Mouse (Mus musculus): ENCODE results near the gene Tead1. TPM values are rescaled to one million over a fixed set of nuclear protein-coding genes. Genes with fewer than 3 reads are reported as not detected.
A peak's percentile ranks its signal among the peaks of the same experiment; 100 is the strongest.

Tead1 gene
- polyA plus RNA-seq, 1 experiment, result 18.8 TPM

- H3ac ChIP-seq (ENCODE audit: control insufficient read depth, insufficient read length), result no peak overlapping the region
- H3K27me3 ChIP-seq (ENCODE audit: control insufficient read depth, insufficient read depth, insufficient read length), result no peaks in the 10 kb centered on the region
- peaks cover 91% of the 10 kb centered on the region for H3K79me2 ChIP-seq (ENCODE audit: control insufficient read depth, insufficient read depth)
- H3K4me2 ChIP-seq (ENCODE audit: low read depth), result peak overlapping the region; percentile 96
- no peaks in the 10 kb centered on the region for H3K36me3 ChIP-seq (ENCODE audit: control insufficient read depth, insufficient read depth)
- no peak overlapping the region for H3K4me3 ChIP-seq
- TF ChIP-seq CEBPB (IDR thresholded peaks at IDR 0.05; ENCODE audit: insufficient read depth, poor library complexity, severe bottlenecking) (no peak), SRF (IDR thresholded peaks at IDR 0.05; ENCODE audit: control insufficient read depth, insufficient read length, low read depth) (no peak), E2F4 (IDR thresholded peaks at IDR 0.05; ENCODE audit: insufficient read depth) (no peak)
Measured at GRCm38 (mm10) chr7:112719394-112720142, 40.5 kb downstream of the Tead1 start.

DNA sequence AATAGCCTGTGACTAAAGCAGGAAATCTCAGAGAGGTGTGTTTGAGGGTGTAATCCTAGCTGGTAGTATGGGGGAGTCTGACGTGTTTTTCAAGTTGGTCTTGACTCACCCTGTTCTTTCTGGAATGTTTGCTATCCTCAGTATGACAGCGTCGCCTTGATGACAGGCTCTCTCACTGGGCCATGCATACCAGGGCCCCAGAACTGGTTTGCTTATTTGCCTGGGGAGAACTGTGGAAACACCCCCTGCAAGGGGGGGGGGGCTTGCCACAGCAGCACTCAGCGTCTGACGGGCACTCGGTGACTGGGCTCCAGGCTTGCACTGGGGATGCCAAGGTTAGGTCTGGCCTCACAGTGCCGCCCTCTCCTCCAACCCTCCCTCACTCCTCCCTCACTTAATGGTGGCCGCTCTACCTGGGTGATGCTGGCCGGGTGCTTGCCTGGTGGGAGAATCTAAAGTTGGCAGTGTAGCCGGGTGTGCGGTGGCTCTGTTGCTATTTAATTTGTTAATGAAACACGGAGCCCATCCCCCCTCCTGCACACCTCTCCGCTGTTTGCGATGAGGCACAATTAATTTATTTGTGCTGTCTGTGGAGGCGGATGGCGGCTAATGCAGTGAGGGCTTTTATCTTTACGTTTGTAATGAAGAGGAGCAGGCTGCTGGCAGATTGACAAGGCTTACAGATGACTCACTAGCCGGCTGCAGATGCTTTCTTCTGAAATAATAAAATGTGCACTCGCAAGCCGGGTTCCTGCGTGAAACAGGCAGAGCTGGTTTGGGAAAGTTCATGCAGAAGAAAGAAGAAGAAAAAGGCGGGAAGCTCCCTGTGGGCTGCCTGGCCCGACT is 41.2 kb downstream of the Tead1 start:
- no peaks in the 10 kb centered on the region for H3K36me3 ChIP-seq (ENCODE audit: control insufficient read depth, insufficient read depth)
- H3ac ChIP-seq (ENCODE audit: control insufficient read depth, insufficient read length), result no peak overlapping the region
- no peak overlapping the region for H3K4me3 ChIP-seq
- peaks cover 91% of the 10 kb centered on the region for H3K79me2 ChIP-seq (ENCODE audit: control insufficient read depth, insufficient read depth)
- H3K4me2 ChIP-seq (ENCODE audit: low read depth), result peak overlapping the region; percentile 96
- H3K27me3 ChIP-seq (ENCODE audit: control insufficient read depth, insufficient read depth, insufficient read length), result no peaks in the 10 kb centered on the region
- peak in 1 of 3 experiments; percentile 38 for TF ChIP-seq MYOG (IDR thresholded peaks at IDR 0.05; ENCODE audit: control insufficient read depth in 1 of 3, insufficient read depth in 1 of 3, insufficient read length in 2 of 3, low read depth in 2 of 3)
- no peak for TF ChIP-seq MAX (IDR thresholded peaks at IDR 0.05; ENCODE audit: low read depth)
- peak in 1 of 3 experiments; percentile 5 for TF ChIP-seq MYOD1 (IDR thresholded peaks at IDR 0.05; ENCODE audit: control insufficient read depth in 1 of 3, insufficient read length in 2 of 3, low read depth in 2 of 3)

DNA sequence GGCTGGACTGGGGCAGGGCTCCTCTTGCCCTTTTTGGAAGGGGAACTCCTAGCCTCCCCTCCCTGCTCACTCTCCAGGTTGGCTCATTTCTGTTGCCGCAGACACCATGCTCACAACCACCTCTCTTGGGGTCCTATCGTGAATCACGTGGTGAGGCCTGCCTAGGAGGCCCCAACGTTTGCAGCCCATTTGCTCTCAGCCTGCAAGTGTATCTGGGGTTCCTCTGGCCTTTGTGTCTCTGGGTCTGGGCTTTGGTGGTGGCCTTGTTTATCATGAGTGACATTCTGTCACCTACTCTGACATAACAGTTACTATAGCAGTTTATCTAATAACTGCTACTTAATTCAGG is 41.8 kb downstream of the Tead1 start:
- Histone ChIP-seq H3K79me2 (ENCODE audit: control insufficient read depth, insufficient read depth) (peaks cover 91% of the 10 kb centered on the region), H3ac (ENCODE audit: control insufficient read depth, insufficient read length) (no peak overlapping the region), H3K4me2 (ENCODE audit: low read depth) (peak overlapping the region; percentile 96), H3K36me3 (ENCODE audit: control insufficient read depth, insufficient read depth) (no peaks in the 10 kb centered on the region), H3K27me3 (ENCODE audit: control insufficient read depth, insufficient read depth, insufficient read length) (no peaks in the 10 kb centered on the region), H3K4me3 (no peak overlapping the region)
- TF ChIP-seq CEBPB (IDR thresholded peaks at IDR 0.05; ENCODE audit: insufficient read depth, poor library complexity, severe bottlenecking) (no peak), POLR2AphosphoS2 (IDR thresholded peaks at IDR 0.05; ENCODE audit: insufficient read length, low read depth) (no peak), REST (IDR thresholded peaks at IDR 0.05; ENCODE audit: insufficient read depth, insufficient read length) (no peak), MYOG (IDR thresholded peaks at IDR 0.05; ENCODE audit: control insufficient read depth in 1 of 3, insufficient read depth in 1 of 3, insufficient read length in 2 of 3, low read depth in 2 of 3) (no peak), MAX (IDR thresholded peaks at IDR 0.05; ENCODE audit: low read depth) (no peak), MYOD1 (IDR thresholded peaks at IDR 0.05; ENCODE audit: control insufficient read depth in 1 of 3, insufficient read length in 2 of 3, low read depth in 2 of 3) (no peak), TCF12 (IDR thresholded peaks at IDR 0.05; ENCODE audit: insufficient read depth, poor library complexity, severe bottlenecking) (no peak)

GRCm38 (mm10) chr7:112721859-112722258 is 42.7 kb downstream of the Tead1 start:
- TF ChIP-seq MYOD1 (IDR thresholded peaks at IDR 0.05; ENCODE audit: control insufficient read depth in 1 of 3, insufficient read length in 2 of 3, low read depth in 2 of 3) (peak in 1 of 3 experiments; percentile 27), E2F4 (IDR thresholded peaks at IDR 0.05; ENCODE audit: insufficient read depth) (no peak), POLR2AphosphoS2 (IDR thresholded peaks at IDR 0.05; ENCODE audit: insufficient read length, low read depth) (no peak)
- Histone ChIP-seq H3K79me2 (ENCODE audit: control insufficient read depth, insufficient read depth) (peaks cover 91% of the 10 kb centered on the region), H3K27me3 (ENCODE audit: control insufficient read depth, insufficient read depth, insufficient read length) (no peaks in the 10 kb centered on the region), H3ac (ENCODE audit: control insufficient read depth, insufficient read length) (no peak overlapping the region), H3K4me2 (ENCODE audit: low read depth) (no peak overlapping the region), H3K4me3 (no peak overlapping the region), H3K36me3 (ENCODE audit: control insufficient read depth, insufficient read depth) (no peaks in the 10 kb centered on the region)

- TF ChIP-seq POLR2AphosphoS2 (IDR thresholded peaks at IDR 0.05; ENCODE audit: insufficient read length, low read depth), result no peak
- no peak for TF ChIP-seq MYOD1 (IDR thresholded peaks at IDR 0.05; ENCODE audit: control insufficient read depth in 1 of 3, insufficient read length in 2 of 3, low read depth in 2 of 3)
- TF ChIP-seq SRF (IDR thresholded peaks at IDR 0.05; ENCODE audit: control insufficient read depth, insufficient read length, low read depth), result no peak
- no peak for TF ChIP-seq MYOG (IDR thresholded peaks at IDR 0.05; ENCODE audit: control insufficient read depth in 1 of 3, insufficient read depth in 1 of 3, insufficient read length in 2 of 3, low read depth in 2 of 3)
- TF ChIP-seq TCF3 (IDR thresholded peaks at IDR 0.05; ENCODE audit: insufficient read length, low read depth), result no peak
- TF ChIP-seq POLR2A (IDR thresholded peaks at IDR 0.05; ENCODE audit: insufficient read length, low read depth), result no peak
- TF ChIP-seq MAX (IDR thresholded peaks at IDR 0.05; ENCODE audit: low read depth), result no peak
- no peak overlapping the region for H3K4me3 ChIP-seq
- peaks cover 100% of the 10 kb centered on the region for H3K79me2 ChIP-seq (ENCODE audit: control insufficient read depth, insufficient read depth)
- no peaks in the 10 kb centered on the region for H3K27me3 ChIP-seq (ENCODE audit: control insufficient read depth, insufficient read depth, insufficient read length)
- H3ac ChIP-seq (ENCODE audit: control insufficient read depth, insufficient read length), result no peak overlapping the region
- H3K36me3 ChIP-seq (ENCODE audit: control insufficient read depth, insufficient read depth), result no peaks in the 10 kb centered on the region
- peak overlapping the region; percentile 2 for H3K4me2 ChIP-seq (ENCODE audit: low read depth)
Measured at GRCm38 (mm10) chr7:112728399-112728798, 49.3 kb downstream of the Tead1 start.

Measured in myocyte (in vitro differentiated cells).